Mouse (Mus musculus): ENCODE data around the gene Mlip. TPM values are rescaled to one million over a fixed set of nuclear protein-coding genes. Genes with fewer than 3 reads are reported as not detected.

The Mlip gene
- total RNA-seq, 4 experiments from 2014 or later, result 113 to 133 (median 118) TPM

DNA sequence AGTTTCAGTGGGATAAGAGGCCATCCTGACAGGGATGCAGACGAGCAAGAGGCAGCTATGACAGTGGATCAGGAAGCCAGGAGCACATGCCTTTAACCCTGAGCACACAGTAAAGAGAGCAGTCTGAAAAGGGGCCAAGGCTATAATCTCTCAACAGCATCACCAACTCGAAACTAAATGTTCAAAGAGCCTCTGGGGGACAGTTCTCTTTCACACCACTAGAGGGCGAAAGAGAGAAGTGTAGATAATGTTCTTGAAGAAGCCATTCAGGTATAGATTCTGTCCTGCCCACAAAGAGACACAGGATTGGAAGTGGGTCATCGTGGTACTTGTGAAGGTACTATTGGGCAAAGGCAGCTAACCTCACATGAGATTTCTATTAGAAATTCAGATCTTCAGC, 1.2 kb upstream of the Mlip start:
- DNase-seq (ENCODE audit: low spot score in 2 of 2), result no peak

DNA sequence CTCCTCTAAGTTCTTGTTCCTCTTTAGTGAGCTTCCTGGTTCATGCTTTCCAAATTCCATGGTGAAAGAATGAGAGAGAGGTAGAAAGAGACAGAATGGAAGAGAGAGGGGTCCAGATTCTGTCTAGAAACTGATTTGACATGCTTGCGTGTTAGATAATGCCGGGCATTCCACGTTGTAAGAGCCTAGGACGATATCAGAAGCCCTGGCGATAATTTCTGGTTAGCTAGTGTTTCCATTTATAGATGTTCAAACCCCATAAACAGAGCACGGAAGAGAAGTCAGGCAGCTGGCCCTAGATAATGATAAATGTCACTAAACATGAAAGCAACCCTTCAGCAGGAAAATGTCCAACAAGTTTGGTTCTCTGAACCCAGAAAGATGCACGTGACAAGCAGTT, 5.1 kb downstream of the Mlip start:
- no peak for DNase-seq (ENCODE audit: low spot score in 2 of 2)

DNA sequence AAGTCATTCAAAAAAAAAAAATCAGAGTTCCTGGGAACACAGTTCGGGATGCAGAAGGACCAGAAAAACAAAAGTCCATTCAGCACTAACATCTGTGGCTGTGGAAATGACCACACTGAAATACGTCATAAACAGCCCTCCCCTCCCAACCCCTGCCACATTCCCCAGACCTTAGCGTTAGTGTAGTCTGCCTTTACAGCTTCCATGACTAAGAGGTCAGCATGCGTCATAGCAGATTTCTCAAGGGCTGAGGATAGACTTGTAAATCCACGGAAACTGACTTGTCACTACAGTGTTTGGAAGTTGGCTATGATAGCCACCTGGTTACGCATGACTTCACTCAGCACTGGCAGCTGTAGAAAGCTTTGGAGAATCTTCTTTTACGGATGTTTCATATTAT, 8.5 kb downstream of the Mlip start:
- no peak for DNase-seq (ENCODE audit: low spot score in 2 of 2)

DNA sequence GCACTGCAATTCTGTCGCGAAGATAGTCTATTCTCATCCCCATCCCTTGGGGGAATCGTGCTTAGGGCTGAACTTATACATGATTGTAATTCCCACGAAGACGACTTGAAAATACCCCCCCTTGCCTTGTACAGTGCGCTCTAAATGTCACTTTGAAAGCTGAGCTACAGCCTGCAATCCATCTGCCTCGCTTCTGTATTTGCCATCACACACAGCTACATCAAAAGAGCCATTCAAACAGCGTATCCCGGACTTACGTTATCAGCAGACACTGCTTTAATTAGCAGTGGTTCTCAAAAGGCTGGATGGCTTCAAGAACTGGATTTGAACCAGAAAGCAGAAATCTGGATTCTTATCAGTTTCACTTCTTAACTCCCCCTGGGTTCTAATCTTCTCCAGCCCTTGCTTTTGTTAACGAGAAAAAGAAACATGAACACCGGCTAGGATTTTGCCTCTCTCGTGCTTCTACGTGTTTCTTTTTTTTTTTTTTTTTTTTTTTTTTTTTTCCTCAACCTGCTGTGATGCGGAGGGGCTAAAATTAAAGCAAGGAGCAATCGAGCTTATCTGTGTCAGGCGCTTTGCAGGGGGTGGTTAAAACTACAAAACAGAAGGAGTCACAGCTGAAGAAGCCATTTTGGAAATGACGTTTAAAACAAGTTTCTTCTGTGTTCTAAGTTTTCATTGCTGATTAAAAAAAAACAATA, 12.5 kb downstream of the Mlip start:
- DNase-seq (ENCODE audit: low spot score in 2 of 2), result peak; percentile 32 to 45

DNA sequence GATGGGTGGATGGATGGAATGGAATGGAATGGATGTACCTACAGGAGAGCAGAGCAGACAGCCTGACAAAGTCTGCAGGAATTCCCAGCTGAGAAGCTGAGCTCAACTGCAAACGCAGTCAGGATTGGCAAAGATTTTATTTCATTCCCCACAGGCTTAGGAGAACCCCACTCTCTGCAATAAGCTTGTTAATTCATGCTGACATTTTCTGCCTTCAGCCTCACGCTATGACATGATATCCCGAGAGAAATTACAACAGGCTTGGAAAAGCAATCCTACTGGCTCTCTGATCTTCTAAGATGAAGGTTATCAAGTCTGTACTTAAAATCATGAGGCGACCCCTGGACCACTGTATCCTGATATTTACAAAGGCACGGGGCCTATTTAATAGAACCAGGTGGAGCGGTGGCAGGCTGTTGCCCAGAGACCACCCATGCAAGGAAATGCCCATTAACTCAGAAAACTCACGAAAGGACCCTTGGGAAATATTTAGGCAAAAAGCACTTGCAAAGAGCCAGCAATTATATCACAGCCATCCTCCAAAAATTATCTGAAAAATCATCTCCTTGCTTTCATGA, 13.1 kb downstream of the Mlip start:
- no peak for DNase-seq (ENCODE audit: low spot score in 2 of 2)

DNA sequence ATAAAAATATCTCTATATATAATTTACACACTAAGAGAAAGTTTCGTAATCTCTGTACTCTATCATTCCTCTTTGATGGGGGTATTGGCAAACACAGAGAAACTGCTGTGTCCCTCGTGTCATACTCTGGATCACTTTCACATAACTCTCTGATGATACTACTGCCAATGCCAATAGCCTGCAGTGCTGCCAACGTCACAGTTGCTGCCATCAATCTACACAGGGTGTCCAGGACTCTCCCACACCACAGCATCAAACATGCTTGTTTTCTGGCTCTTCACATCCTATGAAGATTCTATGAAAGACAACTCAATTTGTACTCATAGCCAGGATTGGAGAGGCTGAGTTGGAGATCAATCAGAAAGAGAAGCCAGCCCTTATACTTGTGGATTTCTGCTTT, 17.4 kb downstream of the Mlip start:
- DNase-seq (ENCODE audit: low spot score in 2 of 2), result no peak

DNA sequence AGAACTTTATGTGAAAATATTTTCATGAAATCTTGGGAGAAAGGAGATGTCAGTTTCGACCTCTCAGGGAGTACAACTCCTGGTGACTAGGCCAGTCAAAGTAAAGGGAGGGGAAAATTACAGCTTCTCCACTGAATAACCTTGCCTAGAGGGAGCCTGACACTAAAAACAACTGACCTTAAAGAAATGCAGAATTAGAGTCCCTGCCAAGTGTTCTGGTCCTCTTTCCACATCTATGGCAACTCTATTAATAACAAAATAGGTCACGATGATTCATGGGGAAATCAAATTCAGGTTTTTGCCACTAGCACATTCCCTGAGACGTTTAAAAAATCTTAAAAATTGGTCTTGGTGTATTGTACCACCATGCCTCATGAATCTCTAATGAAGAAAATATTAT, 34.4 kb downstream of the Mlip start:
- no peak for DNase-seq (ENCODE audit: low spot score in 2 of 2)

DNA sequence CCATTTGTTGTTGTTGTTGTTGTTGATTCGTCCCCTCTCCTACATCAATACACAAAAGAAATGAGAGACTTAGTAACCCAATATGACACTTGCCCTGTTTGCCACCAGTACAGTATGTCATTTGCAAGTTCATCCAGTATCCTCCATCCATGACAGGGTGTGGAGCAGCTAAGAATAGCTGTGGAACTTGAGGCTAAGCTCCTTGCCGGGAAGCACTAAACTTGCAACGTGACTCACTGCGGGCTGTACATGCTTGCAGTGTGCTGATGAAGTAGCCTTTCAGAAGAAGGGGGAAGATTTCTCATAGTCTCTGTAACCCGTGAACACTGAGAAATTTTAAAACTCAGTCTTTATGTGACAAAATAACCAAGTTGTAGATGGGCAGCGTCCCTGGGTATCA, 42.2 kb downstream of the Mlip start:
- DNase-seq (ENCODE audit: low spot score in 2 of 2), result no peak

DNA sequence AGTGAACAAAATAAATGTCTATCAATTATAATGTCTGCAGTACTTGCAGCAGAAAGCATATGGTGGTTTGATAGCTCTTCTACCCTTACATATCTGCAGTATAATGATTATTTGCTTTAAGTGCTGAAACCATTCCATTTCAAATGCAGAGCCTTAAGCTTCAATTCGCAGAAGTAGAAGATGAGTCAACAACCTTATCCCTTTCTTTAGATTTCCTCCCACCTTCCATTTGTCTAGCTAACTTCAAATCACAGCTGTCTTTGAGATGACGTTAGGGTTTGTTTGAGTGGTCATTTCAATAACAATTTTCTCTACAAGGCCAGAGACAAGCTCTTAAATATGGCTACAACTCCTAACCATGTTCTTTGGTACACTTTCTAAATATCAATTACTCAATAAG, 47.4 kb downstream of the Mlip start:
- DNase-seq (ENCODE audit: low spot score in 2 of 2), result no peak

DNA sequence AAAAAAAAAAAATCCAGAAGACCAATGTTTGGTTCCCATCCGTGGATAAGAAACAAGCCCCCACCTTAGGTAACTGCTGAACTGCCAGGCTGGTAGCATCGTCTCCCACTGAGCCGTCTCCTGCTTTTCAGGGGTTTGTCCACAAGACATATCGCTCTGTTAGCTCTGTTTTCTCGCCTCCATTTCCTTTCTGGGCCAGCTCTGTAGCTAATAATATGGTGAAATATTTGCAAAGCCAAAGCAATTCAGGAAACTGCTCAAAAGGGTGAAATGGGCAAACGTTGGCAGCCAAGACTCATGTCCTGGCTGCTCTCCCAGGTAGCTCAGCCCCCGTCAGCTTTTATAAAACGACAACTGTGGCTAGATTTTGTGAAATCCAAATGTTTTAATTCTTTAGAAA, 50.4 kb downstream of the Mlip start:
- peak in 1 of 2 experiments; percentile 23 for DNase-seq (ENCODE audit: low spot score in 2 of 2)

DNA sequence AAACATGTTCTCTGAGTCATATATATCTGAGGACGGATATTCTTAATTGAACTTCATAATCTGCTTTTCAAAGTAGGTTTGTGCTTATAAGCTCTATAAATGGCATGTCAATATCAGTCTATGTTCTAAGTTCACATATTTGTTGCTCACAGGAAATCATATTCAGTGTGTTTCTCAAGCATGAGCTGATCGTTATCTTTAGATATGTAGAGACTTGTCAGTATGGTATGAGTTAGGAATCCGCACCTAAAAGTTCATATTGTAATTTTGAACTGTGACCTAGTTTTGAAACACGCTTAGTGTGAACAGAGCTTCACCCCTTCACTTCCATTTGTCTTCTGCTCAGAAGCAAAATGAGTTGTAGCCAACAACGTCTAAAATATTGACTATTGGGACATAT, 64.8 kb downstream of the Mlip start:
- no peak for DNase-seq (ENCODE audit: low spot score in 2 of 2)

DNA sequence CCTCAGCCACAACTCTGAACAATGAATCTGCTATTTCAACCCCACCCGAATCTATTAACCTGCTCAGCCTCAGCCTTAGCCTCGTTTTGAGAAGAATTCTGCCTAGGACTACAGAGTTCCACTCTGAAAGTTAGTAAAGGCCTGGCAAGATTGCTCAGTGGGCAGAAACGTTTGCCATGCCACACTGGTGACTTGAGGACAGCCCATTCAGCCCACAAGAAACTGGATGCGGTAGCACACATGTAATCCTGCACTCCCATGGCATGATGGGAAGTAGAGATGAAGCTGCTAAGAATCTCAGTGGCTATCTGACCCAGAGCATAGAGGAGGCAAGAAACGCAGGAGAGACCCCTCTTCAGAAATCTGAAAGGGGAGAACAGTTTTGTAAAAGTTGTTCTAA, 73.4 kb downstream of the Mlip start:
- DNase-seq (ENCODE audit: low spot score in 2 of 2), result no peak

DNA sequence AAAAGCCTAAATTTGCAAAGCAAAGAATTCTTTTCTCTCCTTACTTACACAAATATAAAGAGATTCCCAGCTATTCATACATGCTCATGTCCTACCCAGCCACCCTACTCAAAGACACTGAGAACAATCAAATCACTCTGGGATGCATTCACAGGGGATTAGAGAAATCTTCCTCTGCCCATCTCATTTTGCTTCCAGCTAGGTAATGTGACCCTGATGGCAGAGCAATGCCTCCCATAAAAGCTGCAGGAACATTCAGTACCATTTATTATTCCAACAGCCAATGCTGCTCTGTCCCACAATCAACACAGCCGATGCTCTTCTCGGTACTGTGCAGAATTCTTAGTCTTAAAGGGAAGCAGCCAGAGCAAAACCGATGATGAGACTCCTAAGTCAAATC, 74.7 kb downstream of the Mlip start:
- no peak for DNase-seq (ENCODE audit: low spot score in 2 of 2)

DNA sequence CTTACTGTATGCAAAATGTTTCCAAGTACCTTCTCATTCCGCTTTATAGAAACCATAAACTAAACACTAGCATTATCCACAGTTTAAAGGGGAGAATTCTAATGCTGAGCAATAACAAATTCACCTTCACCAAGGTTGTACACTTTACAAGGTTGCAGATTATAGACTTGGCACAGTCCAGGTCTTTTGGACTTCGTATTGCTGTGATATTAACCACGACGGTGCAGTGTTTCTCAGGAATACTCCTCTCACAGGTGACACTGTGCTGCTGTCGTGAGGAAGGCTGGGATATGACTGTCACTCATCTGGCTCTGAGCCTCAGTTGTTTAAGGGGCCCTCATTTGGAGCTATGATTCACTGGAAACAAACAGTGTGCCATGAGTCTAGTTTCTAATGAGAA, 75.5 kb downstream of the Mlip start:
- DNase-seq (ENCODE audit: low spot score in 2 of 2), result no peak

DNA sequence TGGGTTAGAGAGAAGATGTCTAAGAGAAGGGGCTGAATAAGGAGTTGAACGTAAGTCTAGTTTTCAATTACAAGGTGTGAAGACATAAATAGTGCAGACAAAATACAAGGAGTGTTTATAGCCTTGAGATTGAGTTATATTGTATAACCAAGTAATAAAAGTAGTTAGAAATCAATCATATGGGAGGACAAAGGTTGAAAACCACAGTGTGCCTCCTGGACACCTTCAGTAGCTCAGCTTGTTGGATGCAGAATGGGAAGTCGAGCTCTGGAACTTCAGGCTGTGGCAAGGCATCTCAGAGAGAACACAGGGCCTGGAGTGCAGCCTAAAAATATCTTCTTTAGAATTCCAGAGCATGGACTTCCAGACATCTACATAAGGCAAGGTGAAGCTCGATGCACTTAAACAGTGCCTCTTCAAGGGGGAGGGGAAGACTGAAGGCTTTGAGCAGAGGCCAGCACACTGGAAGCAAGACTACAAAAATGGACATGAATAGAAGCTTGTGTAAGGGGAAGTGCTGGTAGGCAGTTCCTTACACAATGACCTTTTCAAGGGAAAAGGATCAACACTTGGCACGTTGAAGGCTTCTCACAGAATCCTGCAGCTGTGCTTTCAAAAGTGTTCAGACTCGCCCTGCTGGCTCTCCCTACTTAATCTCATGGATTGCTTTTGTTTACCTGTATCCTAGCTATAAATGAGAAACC, 76.2 kb downstream of the Mlip start:
- peak in 1 of 2 experiments; percentile 28 for DNase-seq (ENCODE audit: low spot score in 2 of 2)

DNA sequence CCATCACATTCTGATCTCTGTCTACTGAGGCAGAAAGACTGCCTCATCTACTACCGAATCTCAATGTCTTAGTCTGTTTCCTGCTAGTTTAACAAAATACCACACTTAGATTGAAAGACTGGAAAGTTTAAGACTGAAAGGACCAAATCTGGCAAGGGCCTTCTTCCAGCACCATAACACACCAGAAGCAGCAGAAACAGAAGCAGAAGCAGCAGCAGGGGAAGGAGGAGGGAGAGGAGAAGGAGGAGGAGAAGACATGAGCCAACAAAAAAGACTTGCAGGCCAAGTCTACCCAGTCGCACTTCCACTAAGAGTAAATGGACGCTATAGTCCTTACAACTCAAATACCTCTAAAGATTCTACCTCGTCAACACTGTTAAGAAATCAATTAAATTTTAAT, 80.0 kb downstream of the Mlip start:
- no peak for DNase-seq (ENCODE audit: low spot score in 2 of 2)

DNA sequence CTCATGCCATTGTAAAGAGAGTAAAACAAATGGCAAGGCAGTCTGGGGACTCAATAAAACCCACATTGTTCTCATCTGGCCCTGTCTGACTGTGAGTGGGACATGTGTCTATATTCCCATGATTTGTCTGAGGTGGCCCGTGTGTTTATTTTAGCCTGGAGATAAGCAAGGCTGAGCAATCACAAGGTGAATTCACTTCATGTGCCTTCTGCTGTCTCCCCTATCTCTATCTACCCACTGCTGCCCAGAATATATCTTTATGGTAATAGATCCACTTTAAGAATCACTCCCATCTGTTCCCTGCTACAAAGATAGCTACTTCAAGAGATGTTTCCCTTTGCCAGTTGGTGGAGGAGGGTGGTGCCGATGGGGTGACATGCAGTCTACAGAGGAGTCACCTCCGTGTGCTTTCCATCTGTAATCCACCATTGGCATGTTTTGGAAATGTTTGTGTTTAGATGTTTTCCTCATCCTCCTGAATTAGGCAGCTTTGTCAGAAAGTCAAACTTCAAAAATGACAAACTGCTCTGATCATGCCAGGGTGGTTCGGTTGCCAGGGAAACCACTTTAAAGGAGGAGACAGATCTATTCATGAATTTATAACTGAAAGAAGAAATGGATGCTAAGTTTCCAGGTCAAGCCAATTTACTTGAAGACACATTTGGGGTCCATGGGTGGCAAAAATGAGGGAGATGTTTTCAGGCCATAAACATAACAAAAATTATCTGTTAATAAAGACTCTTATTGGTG, 87.3 kb downstream of the Mlip start:
- peak in 1 of 2 experiments; percentile 69 for DNase-seq (ENCODE audit: low spot score in 2 of 2)

DNA sequence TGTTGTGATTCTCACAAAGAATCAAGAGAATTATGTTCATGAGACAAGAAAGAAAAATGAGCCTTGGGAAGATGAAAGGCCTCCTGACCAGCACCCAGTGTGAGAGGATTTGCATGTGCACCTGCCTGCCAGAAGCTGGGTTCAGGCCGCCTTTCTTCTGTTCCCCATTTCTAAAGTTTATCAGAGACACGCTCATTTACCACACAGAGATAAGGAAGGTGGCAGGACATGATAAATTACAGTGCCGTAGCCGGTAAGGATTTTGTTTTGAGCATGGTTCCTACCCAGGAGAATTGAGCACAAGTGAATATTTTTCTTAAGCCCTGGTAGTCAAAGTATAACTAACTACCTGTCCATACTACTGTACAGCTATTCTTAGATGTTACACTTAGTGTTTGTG, 93.7 kb downstream of the Mlip start:
- DNase-seq (ENCODE audit: low spot score in 2 of 2), result no peak

DNA sequence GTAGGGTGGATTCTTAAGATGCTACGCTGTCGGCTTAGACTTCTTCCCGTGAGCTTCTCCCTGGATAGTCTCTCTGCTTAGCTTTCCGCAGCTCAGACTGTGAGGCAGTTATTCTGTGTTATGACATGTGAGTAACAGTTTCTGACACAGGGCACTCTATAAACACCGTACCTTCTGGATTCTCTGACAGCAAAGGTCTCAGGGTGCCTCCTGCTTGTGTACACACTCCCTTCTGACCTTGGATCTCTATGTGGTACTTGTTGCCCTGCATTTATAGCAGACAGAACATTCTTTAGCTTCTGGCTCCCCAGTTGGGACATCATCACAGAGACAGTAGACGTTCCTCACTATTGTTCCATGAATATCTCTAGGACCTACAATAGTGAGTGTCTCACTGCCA, 94.5 kb downstream of the Mlip start:
- no peak for DNase-seq (ENCODE audit: low spot score in 2 of 2)

DNA sequence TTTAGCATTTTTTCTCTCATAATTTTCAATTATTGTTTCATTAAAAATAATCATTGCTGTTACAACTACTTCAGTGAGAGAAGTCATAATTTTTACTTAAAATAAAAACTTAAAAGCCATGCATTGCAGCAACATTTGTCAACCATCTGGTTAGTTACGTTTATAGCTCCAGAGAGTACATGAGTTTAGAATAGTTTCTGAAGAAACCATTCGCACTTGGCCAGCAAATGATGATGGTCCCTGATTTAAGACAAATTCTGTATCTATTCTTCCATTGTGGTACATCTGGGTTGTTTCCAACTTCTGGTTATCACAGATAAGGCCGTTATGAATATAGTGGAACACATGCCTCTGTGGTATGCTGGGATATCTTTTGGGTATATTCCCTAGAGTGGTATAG, 98.3 kb downstream of the Mlip start:
- DNase-seq (ENCODE audit: low spot score in 2 of 2), result no peak

DNA sequence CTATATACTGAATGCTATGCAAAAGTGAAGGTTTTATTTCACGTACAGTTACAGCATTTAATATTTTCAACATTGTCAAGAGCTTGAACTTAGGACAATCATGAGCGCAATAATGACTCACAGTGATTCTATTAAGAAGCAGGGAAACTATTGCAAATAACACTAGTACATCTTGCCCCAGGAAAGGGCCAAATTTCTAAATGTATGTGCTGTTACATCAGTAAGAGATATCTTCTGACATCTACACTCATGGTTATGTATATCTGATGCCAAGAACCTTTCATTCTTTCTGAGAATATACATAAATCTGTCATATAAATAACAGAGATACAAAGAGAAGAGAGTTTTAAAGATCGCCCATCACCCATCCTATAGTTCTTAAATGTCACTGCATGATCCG, 100.0 kb downstream of the Mlip start:
- no peak for DNase-seq (ENCODE audit: low spot score in 2 of 2)

DNA sequence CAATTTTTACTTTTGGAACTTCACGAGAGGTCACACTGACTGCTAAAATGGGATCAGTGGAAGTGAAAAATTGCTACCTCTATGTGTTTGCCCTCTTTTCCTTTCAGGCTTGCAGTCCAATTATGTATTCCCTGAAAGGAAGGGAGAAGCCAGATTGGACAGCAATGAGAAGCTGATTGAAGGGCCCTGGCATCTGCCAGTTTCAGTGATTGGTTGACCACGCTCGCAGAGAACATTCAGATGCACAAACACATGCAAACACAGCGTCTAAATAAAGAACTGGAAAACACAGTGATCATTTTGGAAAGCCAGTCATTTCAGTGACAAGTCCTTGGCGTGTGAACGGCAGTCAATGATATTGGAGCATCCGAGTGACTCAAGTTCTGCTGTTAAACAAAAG, 100.6 kb downstream of the Mlip start:
- DNase-seq (ENCODE audit: low spot score in 2 of 2), result peak in 1 of 2 experiments; percentile 42

Data from left cerebral cortex, adult 8-10 months (tissue).